Mouse (Mus musculus) granulocyte monocyte progenitor cell, adult 5-6 weeks (primary cell): Measurements from ENCODE around the gene Slc17a1. TPM values are rescaled to one million over a fixed set of nuclear protein-coding genes. Genes with fewer than 3 reads are reported as not detected.

Experiments
- ATAC-seq: replicated peaks from 2 replicates; pipeline ENCODE4 v1.8.0; 2016; ENCODE audit warnings: mild to moderate bottlenecking, moderate TSS enrichment, inconsistent platforms; ENCODE audit not compliant: poor library complexity, severe bottlenecking
- total RNA-seq, 2 experiments: library from RNA; stranded (forward) in 1 of 2; stranded (reverse) in 1 of 2; fragments of 200-712, 200-1000 nt in 1 of 2; fragments of >200 nt in 1 of 2; fragmentation: Nextera tagmentation in 1 of 2; gene quantifications; 2 replicates each; pipeline ENCODE4 v1.2.3; 2014 to 2017

Gene Slc17a1
- total RNA-seq, 2 experiments from 2014 or later, result not detected

DNA sequence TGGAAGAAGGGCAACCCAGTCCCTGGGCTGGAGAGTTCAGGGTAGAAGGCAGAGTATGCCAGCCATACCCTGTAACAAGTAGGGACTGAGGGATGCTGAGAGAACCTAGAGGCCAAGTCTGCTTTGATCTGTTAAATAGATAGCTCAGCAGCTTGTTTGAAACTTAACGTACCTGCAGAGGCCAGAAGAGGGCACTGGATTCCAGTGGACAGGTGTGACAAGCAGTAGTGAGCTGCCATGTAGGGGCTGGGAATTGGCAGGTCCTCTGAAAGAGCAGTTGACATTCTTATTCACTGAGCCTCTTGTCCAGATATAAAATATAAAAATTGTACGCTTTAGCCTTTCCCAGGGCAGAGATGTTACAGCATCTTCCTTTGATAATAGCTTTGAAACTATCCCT, 75.3 kb downstream of the Slc17a1 start:
- ATAC-seq, result no peak

Other genes starting within 250 kb of the Slc17a1 start
- gene Hist1h2be, start 246.6 kb upstream of the Slc17a1 start, total RNA-seq (2014; fragmentation: Nextera tagmentation), result 16.4 and 17.5 TPM in 2 replicates
- 82.4 and 146 TPM in 2 replicates for gene Hist1h2be, start 246.6 kb upstream of the Slc17a1 start, total RNA-seq (2017)
- 111 and 199 TPM in 2 replicates for gene Hist1h1e, start 245.2 kb upstream of the Slc17a1 start, total RNA-seq (2014; fragmentation: Nextera tagmentation)
- gene Hist1h1e, start 245.2 kb upstream of the Slc17a1 start, total RNA-seq (2017), result 255 and 282 TPM in 2 replicates
- 2.4 and 4.1 TPM in 2 replicates for gene Hist1h2ac, start 183.8 kb upstream of the Slc17a1 start, total RNA-seq (2014; fragmentation: Nextera tagmentation)
- gene Hist1h2ac, start 183.8 kb upstream of the Slc17a1 start, total RNA-seq (2017), result 173 TPM in 2 replicates
- gene Hist1h2bc, start 183.6 kb upstream of the Slc17a1 start, total RNA-seq (2014; fragmentation: Nextera tagmentation), result 57.7 and 70.7 TPM in 2 replicates
- 274 and 374 TPM in 2 replicates for gene Hist1h2bc, start 183.6 kb upstream of the Slc17a1 start, total RNA-seq (2017)
- not detected in 2 replicates for gene Hist1h1t, start 171.9 kb upstream of the Slc17a1 start, total RNA-seq (2014; fragmentation: Nextera tagmentation)
- gene Hist1h1t, start 171.9 kb upstream of the Slc17a1 start, total RNA-seq (2017), result 1.0 TPM in 1 of 2 replicates, not detected in the other
- gene Hist1h4c, start 169.3 kb upstream of the Slc17a1 start, total RNA-seq (2014; fragmentation: Nextera tagmentation), result 14.3 and 82.6 TPM in 2 replicates
- 308 and 366 TPM in 2 replicates for gene Hist1h4c, start 169.3 kb upstream of the Slc17a1 start, total RNA-seq (2017)
- gene Hfe, start 156.9 kb upstream of the Slc17a1 start, total RNA-seq (2014; fragmentation: Nextera tagmentation), result 7.9 and 19.9 TPM in 2 replicates
- gene Hfe, start 156.9 kb upstream of the Slc17a1 start, total RNA-seq (2017), result 7.6 and 9.7 TPM in 2 replicates
- 61.8 and 110 TPM in 2 replicates for gene Hist1h1c, start 128.9 kb upstream of the Slc17a1 start, total RNA-seq (2014; fragmentation: Nextera tagmentation)
- 737 and 810 TPM in 2 replicates for gene Hist1h1c, start 128.9 kb upstream of the Slc17a1 start, total RNA-seq (2017)
- gene Hist1h3c, start 122.1 kb upstream of the Slc17a1 start, total RNA-seq (2014; fragmentation: Nextera tagmentation), result 24.5 and 38.0 TPM in 2 replicates
- 507 and 886 TPM in 2 replicates for gene Hist1h3c, start 122.1 kb upstream of the Slc17a1 start, total RNA-seq (2017)
- 155 and 176 TPM in 2 replicates for gene Hist1h2bb, start 121.0 kb upstream of the Slc17a1 start, total RNA-seq (2014; fragmentation: Nextera tagmentation)
- gene Hist1h2bb, start 121.0 kb upstream of the Slc17a1 start, total RNA-seq (2017), result 3,446 and 3,529 TPM in 2 replicates
- 9.2 and 31.4 TPM in 2 replicates for gene Hist1h2ab, start 116.6 kb upstream of the Slc17a1 start, total RNA-seq (2014; fragmentation: Nextera tagmentation)
- 1,996 and 2,074 TPM in 2 replicates for gene Hist1h2ab, start 116.6 kb upstream of the Slc17a1 start, total RNA-seq (2017)
- 92.5 and 158 TPM in 2 replicates for gene Hist1h3b, start 115.5 kb upstream of the Slc17a1 start, total RNA-seq (2014; fragmentation: Nextera tagmentation)
- 628 and 657 TPM in 2 replicates for gene Hist1h3b, start 115.5 kb upstream of the Slc17a1 start, total RNA-seq (2017)
- 70.4 and 87.8 TPM in 2 replicates for gene Hist1h4b, start 110.7 kb upstream of the Slc17a1 start, total RNA-seq (2014; fragmentation: Nextera tagmentation)
- gene Hist1h4b, start 110.7 kb upstream of the Slc17a1 start, total RNA-seq (2017), result 487 and 745 TPM in 2 replicates
- 9.3 and 71.7 TPM in 2 replicates for gene Hist1h4a, start 106.5 kb upstream of the Slc17a1 start, total RNA-seq (2014; fragmentation: Nextera tagmentation)
- 657 and 709 TPM in 2 replicates for gene Hist1h4a, start 106.5 kb upstream of the Slc17a1 start, total RNA-seq (2017)
- gene Hist1h3a, start 105.4 kb upstream of the Slc17a1 start, total RNA-seq (2014; fragmentation: Nextera tagmentation), result 33.7 and 64.5 TPM in 2 replicates
- 287 and 376 TPM in 2 replicates for gene Hist1h3a, start 105.4 kb upstream of the Slc17a1 start, total RNA-seq (2017)
- 143 and 207 TPM in 2 replicates for gene Hist1h1a, start 104.1 kb upstream of the Slc17a1 start, total RNA-seq (2014; fragmentation: Nextera tagmentation)
- 1,974 and 2,146 TPM in 2 replicates for gene Hist1h1a, start 104.1 kb upstream of the Slc17a1 start, total RNA-seq (2017)
- gene Trim38, start 97.8 kb upstream of the Slc17a1 start, total RNA-seq (2014; fragmentation: Nextera tagmentation), result not detected in 2 replicates
- not detected in 2 replicates for gene Trim38, start 97.8 kb upstream of the Slc17a1 start, total RNA-seq (2017)
- gene Slc17a2, start 60.8 kb upstream of the Slc17a1 start, total RNA-seq (2014; fragmentation: Nextera tagmentation), result not detected in 2 replicates
- not detected in 2 replicates for gene Slc17a2, start 60.8 kb upstream of the Slc17a1 start, total RNA-seq (2017)
- not detected in 2 replicates for gene Slc17a3, start 28.3 kb upstream of the Slc17a1 start, total RNA-seq (2014; fragmentation: Nextera tagmentation)
- not detected in 2 replicates for gene Slc17a3, start 28.3 kb upstream of the Slc17a1 start, total RNA-seq (2017)
- gene Slc17a4, start 47.3 kb downstream of the Slc17a1 start, total RNA-seq (2014; fragmentation: Nextera tagmentation), result not detected in 2 replicates
- gene Slc17a4, start 47.3 kb downstream of the Slc17a1 start, total RNA-seq (2017), result not detected in 2 replicates
- gene Hist1h2ba, start 66.4 kb downstream of the Slc17a1 start, total RNA-seq (2014; fragmentation: Nextera tagmentation), result not detected in 2 replicates
- gene Hist1h2ba, start 66.4 kb downstream of the Slc17a1 start, total RNA-seq (2017), result not detected in 2 replicates
- gene Hist1h2aa, start 66.7 kb downstream of the Slc17a1 start, total RNA-seq (2014; fragmentation: Nextera tagmentation), result not detected in 2 replicates
- gene Hist1h2aa, start 66.7 kb downstream of the Slc17a1 start, total RNA-seq (2017), result not detected in 2 replicates
- gene Scgn, start 123.5 kb downstream of the Slc17a1 start, total RNA-seq (2014; fragmentation: Nextera tagmentation), result not detected in 2 replicates
- gene Scgn, start 123.5 kb downstream of the Slc17a1 start, total RNA-seq (2017), result not detected in 2 replicates